Mouse (Mus musculus) cortical plate, adult 2 months (tissue): ENCODE measurements at regions not wholly inside any gene's neighbourhood (a gene's known extent, or its start where the extent isn't known, plus 50 kb on each side); places are given as distances from the start of the nearest gene placed in this dataset.

Experiments used
- CTCF ChIP-seq: fragments of 200-500 bp; IDR thresholded peaks from 2 replicates; pipeline ENCODE4 v1.5.1; 2011; ENCODE audit warnings: mild to moderate bottlenecking, control low read depth, low read length; ENCODE audit not compliant: insufficient read depth; ENCODE audit errors: extremely low read depth
- POLR2A ChIP-seq: fragments of 200-500 bp; IDR thresholded peaks from 2 replicates; pipeline ENCODE4 v1.6.1; 2011; ENCODE audit warnings: mild to moderate bottlenecking, low read length, control low read depth; ENCODE audit not compliant: insufficient read depth; ENCODE audit errors: extremely low read depth

DNA sequence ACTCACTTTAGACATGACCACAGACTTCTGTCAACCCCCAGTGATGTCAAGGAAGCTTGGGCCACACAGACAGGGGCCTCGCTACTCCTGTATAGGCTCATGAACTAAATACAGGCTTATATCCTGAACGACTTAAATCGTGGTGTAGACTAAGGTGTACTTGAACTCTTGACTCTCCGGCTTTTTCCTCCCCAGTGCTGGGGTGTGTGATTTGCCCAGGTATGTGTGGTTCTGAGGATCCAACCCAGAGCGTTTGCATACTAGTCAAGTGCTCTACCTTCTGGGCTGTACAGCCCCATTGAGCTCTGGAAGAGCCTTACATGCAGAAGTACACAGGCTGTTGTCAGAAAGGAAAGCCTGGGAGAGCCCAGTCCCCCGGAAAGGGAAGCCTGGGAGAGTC lies 143.2 kb upstream of the Zfp64 start:
- TF ChIP-seq POLR2A, result no peak
- no peak for TF ChIP-seq CTCF
